Mouse (Mus musculus) right cerebral cortex, adult 18-20 months (tissue): Measurements from ENCODE around the gene Brca2.

Experiments used
- DNase-seq: peaks from one replicate; pipeline ENCODE4 v3.0.0; 2022; ENCODE audit warnings: mixed read lengths

Brca2 gene

GRCm38 (mm10) chr5:150566226-150566625 is 43.8 kb downstream of the Brca2 start:
- peak; percentile 76 for DNase-seq

DNA sequence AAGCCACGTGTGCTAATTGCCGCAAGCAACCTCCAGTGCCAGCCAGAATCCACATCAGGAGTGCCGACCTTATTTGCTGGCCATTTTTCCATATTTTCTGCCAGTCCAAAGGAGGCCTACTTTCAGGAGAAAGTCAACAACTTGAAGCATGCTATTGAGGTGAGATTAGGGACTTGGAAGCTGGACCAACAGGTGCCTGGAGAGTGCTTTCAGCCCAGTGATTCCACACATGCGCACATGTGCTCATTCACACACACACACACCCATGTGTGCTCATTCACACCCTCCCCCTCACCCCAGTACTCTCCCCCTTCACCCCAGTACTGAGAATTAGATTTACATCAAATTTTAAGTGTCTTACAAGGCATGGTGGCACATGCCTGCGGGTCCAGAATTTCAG is 44.5 kb downstream of the Brca2 start:
- no peak for DNase-seq

GRCm38 (mm10) chr5:150570496-150571219 is 48.2 kb downstream of the Brca2 start:
- DNase-seq = no peak

GRCm38 (mm10) chr5:150574403-150574802 is 52.0 kb downstream of the Brca2 start:
- DNase-seq = no peak

DNA sequence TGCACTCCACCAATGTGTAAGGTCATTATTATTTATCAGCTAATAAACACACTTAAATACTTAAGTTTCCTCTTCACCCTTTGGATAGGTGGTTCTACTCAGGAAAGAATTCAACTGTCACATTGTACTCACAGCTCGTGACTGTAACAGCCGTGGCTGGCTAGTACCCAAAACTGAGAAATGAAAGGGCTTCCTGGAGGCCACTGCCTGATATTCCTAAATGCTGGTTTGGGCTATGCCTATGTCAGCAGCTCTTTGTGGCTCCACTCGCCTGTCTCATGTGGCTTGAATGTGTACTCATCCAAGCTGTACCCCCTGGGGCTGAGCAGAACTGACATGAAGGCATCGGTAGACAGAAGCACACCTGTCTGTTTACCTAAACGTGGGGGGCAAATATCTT is 52.5 kb downstream of the Brca2 start:
- no peak for DNase-seq

DNA sequence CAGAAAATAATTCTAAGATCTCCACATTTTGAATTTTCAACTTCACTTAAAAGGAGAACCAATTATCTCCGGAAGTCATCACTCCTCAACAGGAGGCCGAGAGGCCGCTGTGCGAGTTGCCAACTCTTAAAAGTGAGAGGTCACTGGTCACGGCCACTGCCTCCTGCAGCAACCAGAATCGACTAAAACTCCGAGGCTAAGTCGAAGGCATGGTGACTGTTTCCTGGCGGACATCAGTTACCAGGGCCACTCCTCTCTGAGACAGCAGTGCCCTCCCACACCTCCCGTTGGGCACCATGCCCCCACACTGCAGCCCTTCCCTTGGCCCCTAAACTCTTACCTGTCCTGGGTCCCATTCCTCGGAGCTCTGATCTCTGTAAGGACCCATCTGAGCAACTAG is 54.4 kb downstream of the Brca2 start:
- DNase-seq = no peak

DNA sequence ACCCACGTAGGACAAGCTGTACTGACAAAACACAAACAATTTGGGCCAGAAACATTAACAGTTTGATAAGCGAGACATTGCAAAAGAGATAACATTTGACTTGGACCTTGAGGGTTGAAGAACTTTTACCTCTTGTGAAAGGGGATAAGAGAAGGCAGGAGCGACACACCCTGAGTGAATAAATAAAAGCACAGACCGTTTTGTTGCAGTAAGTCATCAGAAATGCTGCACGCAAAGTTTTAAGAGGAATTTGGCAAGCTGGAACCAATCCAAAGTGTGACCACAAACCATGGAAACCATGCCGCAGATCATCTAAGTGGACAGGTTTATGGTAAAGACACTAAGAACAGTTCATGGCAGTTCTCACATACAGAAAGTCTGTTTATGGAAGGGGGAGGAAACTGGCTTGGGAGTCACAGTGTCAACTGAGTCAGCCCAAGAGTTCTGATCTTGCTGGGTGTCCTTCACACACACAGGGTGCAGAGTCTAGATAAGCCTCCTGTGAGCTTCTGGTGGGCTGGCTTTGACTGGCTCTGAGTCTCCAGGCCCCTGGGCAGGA is 56.3 kb downstream of the Brca2 start:
- no peak for DNase-seq

DNA sequence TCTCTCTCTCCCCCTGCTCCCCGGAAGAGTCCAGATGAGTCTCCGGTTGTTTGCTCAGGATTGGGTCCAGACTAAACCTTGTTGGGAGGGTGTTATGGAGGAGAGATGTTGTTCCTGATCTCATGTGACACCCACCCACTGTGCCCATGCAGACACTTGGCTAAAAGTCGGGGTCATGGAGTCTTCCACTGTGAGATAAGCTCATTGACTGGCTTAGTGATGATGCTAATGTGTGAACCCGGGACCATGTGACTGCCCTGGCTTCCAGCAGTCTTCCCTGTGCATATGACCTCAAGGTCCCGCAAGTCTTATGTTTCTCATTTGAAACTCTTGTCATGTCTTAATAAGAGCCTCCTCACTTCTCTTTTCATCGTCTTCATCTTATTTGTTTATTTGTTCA is 58.8 kb downstream of the Brca2 start:
- DNase-seq = no peak

- no peak for DNase-seq
Measured at GRCm38 (mm10) chr5:150583181-150583580, 60.8 kb downstream of the Brca2 start.

GRCm38 (mm10) chr5:150583622-150584336 is 61.3 kb downstream of the Brca2 start:
- no peak for DNase-seq

DNA sequence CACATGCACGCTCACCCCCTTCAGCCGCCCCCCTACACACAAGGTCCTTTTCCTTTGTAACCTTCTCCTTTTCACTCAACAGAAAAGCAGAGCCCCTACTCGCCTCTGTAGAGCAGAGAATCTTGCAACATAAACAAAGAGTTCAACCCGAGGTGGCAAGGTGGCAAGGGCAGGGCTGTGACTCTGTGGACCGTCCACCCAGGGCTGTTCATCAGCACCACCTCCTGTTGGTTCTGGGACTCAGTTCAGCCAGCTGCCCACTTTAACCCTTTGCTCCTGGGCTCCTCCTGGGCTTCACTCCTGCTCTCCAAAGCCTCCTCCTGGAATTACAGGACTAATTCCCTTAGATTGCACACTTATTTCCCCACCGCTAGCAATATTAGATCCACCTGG is 61.9 kb downstream of the Brca2 start:
- no peak for DNase-seq

DNA sequence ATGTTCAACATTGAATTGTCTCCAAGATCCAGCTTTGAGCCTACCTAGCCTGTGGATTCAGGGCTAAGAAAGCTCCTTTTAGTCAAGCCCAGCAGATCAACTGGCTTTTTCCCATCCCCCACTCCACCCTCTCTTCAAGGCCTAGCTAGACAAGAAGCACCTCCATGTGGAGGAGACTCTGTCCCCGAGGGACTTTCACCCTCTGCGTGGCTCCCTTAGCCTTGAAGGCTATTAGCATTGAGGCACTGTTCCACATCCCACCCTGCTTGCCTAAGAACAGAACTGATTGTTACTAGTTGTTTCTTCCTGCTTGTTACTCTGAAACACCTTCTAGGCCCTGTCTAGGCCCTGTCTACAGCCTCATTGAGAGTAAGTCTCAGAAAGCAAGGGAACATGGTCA is 67.5 kb downstream of the Brca2 start:
- DNase-seq = no peak

- no peak for DNase-seq
Measured at GRCm38 (mm10) chr5:150592186-150592903, 69.9 kb downstream of the Brca2 start.

GRCm38 (mm10) chr5:150592904-150593755 is 70.7 kb downstream of the Brca2 start:
- peak; percentile 66 for DNase-seq

GRCm38 (mm10) chr5:150593756-150594648 is 71.6 kb downstream of the Brca2 start:
- peak; percentile 67 for DNase-seq

- no peak for DNase-seq
Measured at GRCm38 (mm10) chr5:150594649-150595339, 72.4 kb downstream of the Brca2 start.

DNA sequence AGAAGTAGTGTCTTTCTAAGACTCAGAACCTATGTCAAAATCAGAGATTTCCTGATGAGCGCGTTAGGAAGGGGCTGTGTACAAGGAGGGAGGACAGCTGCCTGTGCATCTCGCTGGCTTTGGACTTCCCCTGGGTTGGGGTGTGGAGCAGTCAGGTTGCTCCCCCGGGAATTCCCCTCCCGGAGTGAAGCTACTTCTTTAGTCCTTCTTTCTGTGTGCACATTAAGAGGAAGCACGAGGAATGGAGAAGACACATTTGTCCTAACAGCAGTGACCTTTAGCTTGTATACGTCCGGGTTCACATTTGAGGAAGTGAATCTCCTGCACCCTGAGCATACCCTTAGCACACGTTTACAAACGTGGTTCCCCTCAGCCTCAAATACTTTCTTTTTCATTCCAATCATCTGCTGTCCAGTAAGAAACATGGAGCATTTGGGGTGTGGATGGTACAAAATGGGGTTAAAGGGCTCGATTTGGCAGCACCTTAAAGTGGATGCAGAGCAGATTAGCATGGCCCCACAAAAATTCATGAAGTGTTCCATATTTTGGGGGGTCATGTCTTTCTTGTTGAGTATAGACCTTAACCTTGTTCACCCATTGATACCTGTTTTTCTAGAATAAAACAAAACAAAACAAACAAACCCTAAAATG is 73.1 kb downstream of the Brca2 start:
- DNase-seq = no peak

GRCm38 (mm10) chr5:150597088-150597487 is 74.7 kb downstream of the Brca2 start, which contains the start of gene N4bp2l1:
TSS of gene N4bp2l1 (minus strand) at chr5:150597188.
- no peak for DNase-seq

GRCm38 (mm10) chr5:150598202-150599119 is 76.0 kb downstream of the Brca2 start:
- no peak for DNase-seq
